Mouse (Mus musculus) spleen, adult 18-20 months (tissue): Measurements from ENCODE around the gene Prl8a1.

Experiments
- DNase-seq, 2 experiments: peaks; one replicate each; pipeline ENCODE4 v3.0.0; 2022; ENCODE audit warnings: mixed read lengths in 2 of 2

Gene Prl8a1

GRCm38 (mm10) chr13:27582071-27582470 is at the start of gene Prl8a1:
Gene Prl8a1 (minus strand): TSS chr13:27582171.
- DNase-seq, result no peak

DNA sequence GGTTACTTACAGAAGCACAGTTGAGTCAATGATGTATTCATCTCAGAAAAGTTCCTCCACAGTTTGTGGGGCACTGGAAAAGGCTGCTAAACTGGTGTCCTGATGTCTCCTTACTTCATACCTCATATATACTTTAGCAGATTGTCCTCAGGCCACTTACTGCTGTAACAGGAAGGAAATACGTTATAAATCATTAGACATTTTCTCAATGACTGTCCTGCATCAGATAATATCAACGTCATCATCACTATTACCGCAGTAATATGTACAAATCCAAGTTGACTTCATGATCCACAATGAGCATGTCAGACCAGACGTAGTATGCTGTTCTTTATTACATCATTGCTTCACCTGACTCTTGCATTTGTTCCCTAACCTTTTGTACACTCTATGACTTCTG is 28.5 kb upstream of the Prl8a1 start, which contains the start of gene Prl7b1:
Prl7b1 (minus strand) TSS at position 101 of the 400 bp plus-strand sequence.
- DNase-seq, result no peak

DNA sequence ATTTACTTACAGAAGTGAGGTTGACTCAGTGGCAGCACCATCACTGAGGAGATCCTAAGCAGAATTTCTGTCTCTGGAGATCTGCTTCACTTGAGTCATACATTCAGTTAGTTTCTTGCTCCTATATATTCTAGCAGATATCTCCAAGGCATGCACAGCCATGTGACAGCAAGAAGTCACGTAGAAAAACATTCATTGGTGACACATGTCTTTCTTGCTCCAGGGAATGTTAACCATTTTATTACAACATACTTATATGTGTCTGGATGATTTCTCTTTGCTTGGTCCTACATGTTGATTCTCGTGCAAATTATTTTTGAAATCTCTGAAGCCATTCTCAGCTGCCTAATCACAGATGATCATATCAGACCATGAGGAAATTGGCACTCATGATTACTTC is 17.5 kb downstream of the Prl8a1 start, which contains the start of gene Prl8a9:
Prl8a9 (minus strand) TSS at position 101 of the 400 bp plus-strand sequence.
- DNase-seq, result no peak

DNA sequence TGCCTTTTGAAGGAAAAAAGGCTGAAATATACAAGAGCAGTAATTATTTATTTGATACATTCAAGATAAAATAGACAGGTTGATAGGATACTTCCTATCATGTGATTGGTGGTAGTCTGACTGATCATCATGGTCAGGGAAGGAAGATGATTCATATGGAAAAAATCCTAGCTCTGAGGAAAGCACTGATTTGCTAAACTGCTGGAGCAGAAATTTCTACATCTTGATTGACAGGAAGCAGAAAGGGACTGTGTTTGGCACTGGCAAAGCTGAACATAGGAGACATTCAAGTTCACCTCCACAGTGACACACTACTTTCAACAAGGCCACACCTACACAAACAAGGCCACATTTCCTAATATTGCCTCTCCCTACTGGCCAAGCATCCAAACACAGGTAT is 28.6 kb downstream of the Prl8a1 start:
- DNase-seq, result no peak
